Mouse (Mus musculus) olfactory bulb, adult 2 months (tissue): ENCODE data around the gene Bod1.

ENCODE experiments used
- CTCF ChIP-seq: fragments of 200-500 bp; IDR thresholded peaks from 2 replicates; pipeline ENCODE4 v1.5.1; 2012; ENCODE audit warnings: low read depth, mild to moderate bottlenecking, low read length, moderate library complexity; ENCODE audit not compliant: insufficient read depth
- POLR2A ChIP-seq: fragments of 200-500 bp; IDR thresholded peaks from 2 replicates; pipeline ENCODE4 v1.6.1; 2012; ENCODE audit warnings: mild to moderate bottlenecking, low read depth, low read length, moderate library complexity; ENCODE audit not compliant: insufficient read depth

GRCm38 (mm10) chr11:31694801-31695200 is 23.1 kb upstream of the Bod1 start:
- TF ChIP-seq POLR2A (no peak), CTCF (no peak)
